Mouse (Mus musculus) embryonic facial prominence, embryonic 14.5 days (tissue): Measurements from ENCODE around the gene Ell. TPM values are rescaled to one million over a fixed set of nuclear protein-coding genes. Genes with fewer than 3 reads are reported as not detected.
"Not testable (repeated sequence)": the region's sequence is repeated elsewhere in the genome, so short reads cannot be mapped to it uniquely, and the experiment has no call there.

Source experiments
- ATAC-seq: fragments of 200-750 bp; cut with Nextera tagmentation; 2 replicates; pipeline ENCODE4 v1.8.0; 2017; ENCODE audit warnings: low read depth, moderate number of reproducible peaks, moderate TSS enrichment
- DNase-seq: peaks from one replicate; pipeline ENCODE4 v3.0.0-alpha.2; 2015; ENCODE audit warnings: low spot score
- H3K27ac ChIP-seq: fragments of 300-500 bp; sonication (generic); replicated peaks from 2 replicates; pipeline ENCODE4 v1.5.1; 2014; ENCODE audit warnings: low read depth, mild to moderate bottlenecking, low read length, moderate library complexity
- H3K27me3 ChIP-seq: fragments of 300-500 bp; sonication (generic); replicated peaks from 2 replicates; pipeline ENCODE4 v1.6.1; 2014; ENCODE audit warnings: low read length; ENCODE audit not compliant: control insufficient read depth, insufficient read depth
- H3K36me3 ChIP-seq: fragments of 300-500 bp; sonication (generic); 2 replicates; pipeline ENCODE4 v1.6.1; 2014; ENCODE audit warnings: low read length, mixed read lengths; ENCODE audit not compliant: control insufficient read depth, insufficient read depth
- H3K4me1 ChIP-seq: fragments of 300-500 bp; sonication (generic); 2 replicates; pipeline ENCODE4 v1.6.1; 2014; ENCODE audit warnings: antibody characterized with exemption, low read length; ENCODE audit not compliant: control insufficient read depth, insufficient read depth
- H3K4me2 ChIP-seq: fragments of 300-500 bp; sonication (generic); 2 replicates; pipeline ENCODE4 v1.6.1; 2014; ENCODE audit warnings: low read depth, mild to moderate bottlenecking, low read length, moderate library complexity, mixed read lengths
- H3K4me3 ChIP-seq: fragments of 300-500 bp; sonication (generic); 2 replicates; pipeline ENCODE4 v1.5.1; 2014; ENCODE audit warnings: low read depth, mild to moderate bottlenecking, low read length
- H3K9ac ChIP-seq: fragments of 300-500 bp; sonication (generic); 2 replicates; pipeline ENCODE4 v1.6.1; 2014; ENCODE audit warnings: low read depth, mild to moderate bottlenecking, low read length, moderate library complexity, mixed read lengths
- H3K9me3 ChIP-seq: fragments of 300-500 bp; sonication (generic); 2 replicates; pipeline ENCODE4 v1.6.1; 2016; ENCODE audit warnings: low read length; ENCODE audit not compliant: control insufficient read depth
- WGBS: fragments of 180-500 bp; shearing (Covaris S2); extraction: QIAGEN DNeasy Blood & Tissue Kit; methylation state at CpG from one replicate; pipeline ENCODE4 v1.1.7; 2014; 5-methylcytosine and 5-hydroxymethylcytosine counted together
- polyA plus RNA-seq: library from polyadenylated mRNA; unstranded; fragments of >200 nt; fragmentation: Nextera tagmentation; extraction: Ambion mirVana; gene quantifications from 2 replicates; pipeline ENCODE4 v1.2.1, GENCODE M21; 2014

Gene Ell
- polyA plus RNA-seq, 1 experiment from 2014 or later: 17.3 TPM

DNA sequence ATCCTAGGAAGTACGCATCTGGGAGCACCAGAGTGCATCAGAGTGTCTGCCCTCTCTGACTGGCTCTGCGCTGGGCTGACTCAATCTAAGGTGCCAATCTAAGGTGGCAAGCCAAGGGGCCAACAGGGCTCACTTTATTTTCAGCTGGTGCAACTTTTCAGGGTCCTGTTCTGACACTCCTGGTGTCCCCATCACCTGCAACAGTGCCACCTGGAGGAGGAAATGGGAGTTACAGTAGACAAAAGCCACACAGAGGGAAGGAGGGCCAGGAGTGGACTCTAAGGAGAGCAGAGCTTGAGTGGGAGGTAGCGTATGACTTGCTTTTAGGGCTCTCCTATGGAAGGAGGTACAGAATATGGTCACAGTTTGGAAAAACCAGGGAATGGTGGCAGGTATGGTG is 34.4 kb upstream of the Ell start:
- H3K4me3 ChIP-seq: peak overlapping the region; percentile 59; the same call in 1 of the 2 replicates
- H3K4me1 ChIP-seq: peaks cover 43% of the 10 kb centered on the region
- H3K9ac ChIP-seq: no peak overlapping the region
- H3K27me3 ChIP-seq: peaks cover 31% of the 10 kb centered on the region
- 50% methylated on average over 3 of the region's 3 CpGs for WGBS
- H3K9me3 ChIP-seq: no peaks in the 10 kb centered on the region
- peak overlapping the region; percentile 63 for H3K4me2 ChIP-seq
- H3K36me3 ChIP-seq: peaks cover 30% of the 10 kb centered on the region
- ATAC-seq (no peak), DNase-seq (peak; percentile 68)
- peak overlapping the region; percentile 70 for H3K27ac ChIP-seq

DNA sequence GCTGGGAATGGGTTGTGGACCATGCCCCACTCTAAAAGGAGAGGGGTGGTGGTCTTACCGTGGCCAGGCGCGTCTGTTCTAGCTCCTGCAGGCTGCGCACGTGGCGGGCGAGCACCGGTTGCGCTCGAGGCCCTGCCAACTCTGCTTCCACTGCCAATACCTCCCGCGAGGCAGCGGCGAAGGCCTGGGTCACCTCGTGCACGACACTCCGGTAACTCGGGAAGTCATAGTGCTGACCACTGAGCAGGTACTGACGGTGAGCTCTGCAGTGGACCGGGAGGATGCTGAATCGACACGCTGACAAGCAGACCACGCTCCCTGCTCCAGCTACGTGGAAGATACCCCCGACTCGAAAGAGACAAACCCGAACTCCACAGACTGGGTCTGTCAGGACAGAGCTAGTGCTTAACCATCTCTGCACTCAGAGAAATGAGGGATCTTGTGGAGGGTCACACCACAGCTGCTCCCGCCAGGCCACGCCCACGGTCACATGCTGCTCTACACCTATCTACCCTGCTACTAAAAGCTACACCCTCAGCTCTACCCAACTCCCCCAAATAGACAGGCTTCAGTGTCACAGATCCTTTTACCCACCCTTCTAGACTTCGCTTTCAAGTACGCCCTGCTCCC is 33.4 kb upstream of the Ell start:
- peak overlapping the region; percentile 81 for H3K9ac ChIP-seq
- H3K9me3 ChIP-seq: no peaks in the 10 kb centered on the region
- ATAC-seq: peak; percentile 16
- no peak for DNase-seq
- H3K4me3 ChIP-seq: peak overlapping the region; percentile 59
- H3K4me1 ChIP-seq: peaks cover 37% of the 10 kb centered on the region
- peak overlapping the region; percentile 63 for H3K4me2 ChIP-seq
- H3K36me3 ChIP-seq: peaks cover 30% of the 10 kb centered on the region
- 24% methylated on average over 24 of the region's 32 CpGs for WGBS
- peak overlapping the region; percentile 70; the same call in 1 of the 2 replicates for H3K27ac ChIP-seq
- H3K27me3 ChIP-seq: peaks cover 26% of the 10 kb centered on the region

DNA sequence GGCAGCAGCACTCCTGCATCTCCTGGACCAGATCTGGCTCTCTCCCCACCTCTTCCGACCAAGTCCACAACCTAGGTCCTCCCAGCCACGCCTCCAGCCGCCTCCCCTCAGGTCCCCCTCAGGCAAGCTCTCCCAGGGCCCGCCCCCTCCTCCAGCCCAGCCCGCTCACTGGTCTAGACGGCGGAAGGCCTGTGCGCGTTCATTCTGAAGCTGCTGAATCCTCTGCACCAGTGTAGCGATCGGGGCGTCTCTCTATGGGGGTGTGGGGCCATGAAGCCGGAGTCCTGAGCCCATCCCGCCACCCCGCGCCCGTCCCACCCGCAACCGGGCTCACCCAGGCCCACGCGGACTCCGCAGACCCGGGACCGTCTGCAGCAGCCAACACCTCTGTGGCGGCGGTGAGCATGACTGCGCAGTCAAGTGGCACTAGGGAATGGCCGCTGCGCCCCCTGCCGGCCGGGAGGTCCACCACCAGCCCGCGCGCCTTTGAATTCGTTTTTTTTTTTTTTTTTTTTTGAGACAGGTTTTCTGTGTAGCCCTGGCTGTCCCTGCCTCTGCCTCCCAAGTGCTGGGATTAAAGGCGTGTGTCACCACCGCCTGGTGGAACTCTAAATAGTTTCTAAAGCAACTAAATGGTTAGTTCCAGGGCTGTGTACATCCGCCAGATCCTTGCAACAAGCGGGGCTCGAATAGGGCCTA is 32.8 kb upstream of the Ell start, which contains the start of gene Rex1bd:
TSS of gene Rex1bd (minus strand) at position 425 of the 699 bp plus-strand sequence.
- H3K36me3 ChIP-seq: peaks cover 30% of the 10 kb centered on the region
- peaks cover 35% of the 10 kb centered on the region for H3K4me1 ChIP-seq
- peaks cover 19% of the 10 kb centered on the region for H3K27me3 ChIP-seq
- 2% methylated on average over 31 of the region's 40 CpGs for WGBS
- H3K9ac ChIP-seq: peak within 1 kb of the TSS; percentile 81
- DNase-seq (peak; percentile 97), ATAC-seq (peak; percentile 86)
- peak within 1 kb of the TSS; percentile 63 for H3K4me2 ChIP-seq
- peak within 1 kb of the TSS; percentile 87 for H3K27ac ChIP-seq
- no peaks in the 10 kb centered on the region for H3K9me3 ChIP-seq
- H3K4me3 ChIP-seq: peak within 1 kb of the TSS; percentile 59

DNA sequence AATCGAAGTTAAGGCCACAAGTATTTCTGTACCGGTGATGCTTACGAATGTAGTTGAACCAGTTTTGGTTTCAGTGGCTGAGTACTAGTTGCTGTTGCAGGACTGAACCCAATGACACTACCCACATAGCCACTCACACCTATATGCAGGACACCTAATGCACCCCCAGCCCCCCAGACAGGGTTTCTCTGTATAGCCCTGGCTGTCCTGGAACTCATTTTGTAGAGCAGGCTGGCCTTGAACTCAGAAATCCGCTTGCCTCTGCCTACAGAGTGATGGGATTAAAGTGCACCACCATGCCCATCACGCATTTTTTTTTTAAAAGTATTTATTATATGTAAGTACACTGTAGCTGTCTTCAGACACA is 32.2 kb upstream of the Ell start:
- Histone ChIP-seq H3K27ac (peak overlapping the region; percentile 87), H3K9me3 (no peaks in the 10 kb centered on the region), H3K4me3 (no peak overlapping the region), H3K4me1 (peaks cover 33% of the 10 kb centered on the region), H3K27me3 (peaks cover 14% of the 10 kb centered on the region), H3K9ac (no peak overlapping the region), H3K4me2 (peak overlapping the region; percentile 63; the same call in 1 of the 2 replicates), H3K36me3 (peaks cover 31% of the 10 kb centered on the region)
- ATAC-seq (no peak), DNase-seq (no peak)
- 55% methylated on average over 5 of the region's 5 CpGs for WGBS

DNA sequence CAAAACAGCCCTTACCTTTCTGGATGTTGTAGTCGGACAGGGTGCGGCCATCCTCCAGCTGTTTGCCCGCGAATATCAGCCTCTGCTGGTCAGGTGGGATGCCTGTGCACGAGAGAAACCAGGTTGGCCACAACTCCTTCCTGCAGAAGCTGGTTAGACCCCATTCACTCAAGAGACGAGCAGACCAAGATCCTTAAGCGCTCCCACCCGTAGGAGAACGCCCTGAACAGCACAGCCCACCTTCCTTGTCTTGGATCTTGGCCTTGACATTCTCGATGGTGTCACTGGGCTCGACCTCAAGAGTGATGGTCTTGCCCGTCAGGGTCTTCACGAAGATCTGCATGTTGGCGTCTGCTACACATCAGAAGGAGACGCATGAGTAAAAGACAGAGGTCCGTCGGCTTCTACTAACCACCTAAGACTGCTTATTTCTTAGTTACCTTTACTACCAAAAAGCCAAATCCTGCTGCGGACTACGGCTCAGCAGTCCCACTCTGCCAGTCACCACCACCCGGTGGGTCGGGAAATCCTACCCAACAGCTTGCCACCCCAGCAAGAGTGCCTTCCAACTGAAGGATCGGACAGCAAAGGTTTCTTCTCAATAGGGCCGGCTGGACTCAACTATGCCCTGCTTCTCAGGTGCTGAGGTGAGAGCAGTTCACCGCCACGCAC is 29.8 kb upstream of the Ell start:
- Histone ChIP-seq H3K4me2 (peak overlapping the region; percentile 97), H3K36me3 (peaks cover 33% of the 10 kb centered on the region), H3K9ac (peak overlapping the region; percentile 99), H3K27ac (peak overlapping the region; percentile 96), H3K4me1 (peaks cover 22% of the 10 kb centered on the region), H3K9me3 (no peaks in the 10 kb centered on the region), H3K27me3 (no peaks in the 10 kb centered on the region), H3K4me3 (peak overlapping the region; percentile 97)
- 8% methylated on average over 25 of the region's 25 CpGs for WGBS
- DNase-seq: no peak
- ATAC-seq: no peak

DNA sequence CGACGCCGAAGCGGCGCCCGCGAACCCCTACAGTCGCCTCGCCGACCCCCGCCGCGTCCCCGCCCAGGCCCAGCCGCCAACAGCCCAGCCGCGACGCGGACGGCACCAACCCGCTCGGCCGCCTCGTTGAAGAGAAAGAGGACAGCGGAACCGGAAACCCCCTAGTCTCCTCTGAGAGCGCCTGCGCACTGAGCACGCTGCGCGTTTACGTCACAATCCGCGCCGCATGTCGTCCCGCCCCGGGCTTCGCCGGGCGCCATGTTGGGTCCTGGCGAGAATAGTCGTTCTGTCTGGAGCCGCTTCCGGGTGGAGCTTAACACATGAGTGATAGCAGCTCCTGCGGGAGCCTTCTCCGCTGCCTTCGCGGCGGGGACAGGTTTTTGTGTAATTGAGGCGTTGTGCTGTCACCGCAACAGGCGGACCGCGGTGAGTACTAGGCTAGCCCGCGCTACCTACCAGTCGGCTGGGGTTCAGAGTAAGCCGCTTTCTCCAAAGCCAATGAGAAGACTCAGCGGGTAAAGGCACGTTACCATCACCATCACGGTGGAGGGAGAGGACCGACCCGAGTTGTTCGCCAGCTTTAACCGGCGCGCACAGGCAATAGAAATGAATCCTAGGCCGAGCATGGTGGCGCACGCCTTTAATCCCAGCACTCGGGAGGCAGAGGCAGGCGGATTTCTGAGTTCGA is 28.9 kb upstream of the Ell start, which contains the start of gene Uba52:
TSS of gene Uba52 (minus strand) at position 574 of the 688 bp plus-strand sequence.
- peaks cover 13% of the 10 kb centered on the region for H3K4me1 ChIP-seq
- H3K4me2 ChIP-seq: peak within 1 kb of the TSS; percentile 97
- peaks cover 38% of the 10 kb centered on the region for H3K36me3 ChIP-seq
- H3K9ac ChIP-seq: peak within 1 kb of the TSS; percentile 99
- ATAC-seq (peak; percentile 87), DNase-seq (peak; percentile 98)
- H3K27me3 ChIP-seq: no peaks in the 10 kb centered on the region
- no peaks in the 10 kb centered on the region for H3K9me3 ChIP-seq
- H3K4me3 ChIP-seq: peak within 1 kb of the TSS; percentile 97
- peak within 1 kb of the TSS; percentile 96 for H3K27ac ChIP-seq
- WGBS: under 1% methylated on average over 68 of the region's 74 CpGs

DNA sequence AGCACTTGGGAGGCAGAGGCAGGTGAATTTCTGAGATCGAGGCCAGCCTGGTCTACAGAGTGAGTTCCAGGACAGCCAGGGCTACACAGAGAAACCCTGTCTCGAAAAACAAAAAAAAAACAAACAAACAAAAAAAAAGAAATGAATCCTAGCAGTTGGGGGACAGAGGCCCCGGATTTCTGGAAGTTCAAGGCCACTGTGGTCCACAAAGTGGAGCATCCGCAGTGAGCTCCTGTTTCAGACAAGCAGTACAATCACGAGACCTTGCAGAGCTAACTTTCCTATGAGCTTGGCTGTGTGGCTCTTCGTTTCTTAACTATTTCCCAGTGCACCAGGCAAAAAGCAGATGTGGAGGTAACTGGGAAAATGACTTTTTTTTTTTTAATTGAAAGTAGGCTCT is 28.1 kb upstream of the Ell start:
- H3K9ac ChIP-seq, H3K9me3 ChIP-seq, H3K27ac ChIP-seq, ATAC-seq, H3K4me1 ChIP-seq, DNase-seq, H3K27me3 ChIP-seq: not testable (repeated sequence)
- Histone ChIP-seq H3K4me2 (peak overlapping the region; percentile 97), H3K4me3 (peak overlapping the region; percentile 97), H3K36me3 (peaks cover 42% of the 10 kb centered on the region)
- 84% methylated on average over 6 of the region's 6 CpGs for WGBS

DNA sequence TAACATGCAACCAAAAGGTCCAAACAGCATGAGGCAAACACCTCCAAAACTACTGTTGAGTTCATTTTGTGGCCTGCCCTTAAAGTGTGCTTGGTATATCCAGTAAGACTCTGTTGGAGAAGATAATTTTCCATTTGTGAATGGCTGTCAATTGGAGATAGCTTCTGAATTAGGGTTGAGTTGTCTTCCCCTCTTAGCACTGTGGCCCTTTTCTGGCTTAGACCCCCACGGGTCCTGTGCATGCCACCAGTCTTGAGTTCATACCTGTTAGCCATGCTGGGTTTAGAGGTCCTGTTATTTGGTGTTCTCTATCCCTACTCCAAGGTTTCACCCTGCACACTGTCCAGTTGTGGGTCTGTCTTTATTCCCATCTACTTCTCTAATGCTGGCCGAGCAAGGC is 27.5 kb upstream of the Ell start:
- WGBS: 91% methylated on average over 2 of the region's 2 CpGs
- Histone ChIP-seq H3K36me3 (peaks cover 46% of the 10 kb centered on the region), H3K4me2 (0 out of 2 replicates have a peak overlapping the region, but pooled peaks have one; percentile 97), H3K27me3 (no peaks in the 10 kb centered on the region), H3K4me1 (peaks cover 7% of the 10 kb centered on the region), H3K9ac (no peak overlapping the region), H3K4me3 (no peak overlapping the region), H3K27ac (no peak overlapping the region), H3K9me3 (no peaks in the 10 kb centered on the region)
- ATAC-seq (no peak), DNase-seq (no peak)
